9 mouse cellular contexts compared by ENCODE assay signal in the genomic region with DNA sequence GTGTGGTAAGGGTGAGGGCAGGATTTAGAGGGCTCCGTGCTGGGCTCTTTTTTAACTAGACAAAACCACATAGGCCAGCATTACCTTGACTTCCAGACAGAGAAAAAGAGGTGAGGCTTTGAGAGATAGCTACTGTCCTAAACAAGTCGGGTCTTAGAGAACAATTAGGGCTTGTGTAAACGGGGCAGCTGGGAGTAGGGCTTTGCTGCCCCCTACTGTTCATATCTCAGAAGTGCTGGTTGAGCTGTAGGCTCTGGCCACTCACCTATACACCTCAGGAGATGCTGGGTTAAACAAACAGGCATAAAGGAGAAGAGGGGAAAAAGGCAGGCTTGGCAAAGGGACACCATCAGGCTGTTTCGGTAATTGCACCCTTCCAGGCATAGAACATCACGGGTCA. TPM values are rescaled to one million over a fixed set of nuclear protein-coding genes. Genes with fewer than 3 reads are reported as not detected.
DNase-seq lines count a peak whose midpoint lies in the region; ATAC-seq and TF ChIP-seq lines count a peak whose summit lies in the region.
"Had no signal": no experiment of that assay in that cellular context is flagged by ENCODE, and none has a peak within 500 bp of the region (broad histone marks: within the 10 kb centered on the region; RNA-seq: fewer than 3 reads in every experiment).

No protein-coding gene starts in this region.

- no peak overlapping the region for H3K27ac ChIP-seq in kidney, adult 2 months (ENCODE audit: insufficient read depth, low read depth, low read length)
- peak overlapping the region; percentile 22; the same call in 1 of the 2 replicates for H3K27ac ChIP-seq in limb, embryonic 13.5 days
- H3K27ac ChIP-seq in midbrain, postnatal 0 days (ENCODE audit: low read depth, low read length), result no peak overlapping the region

- no peaks in the 10 kb centered on the region for H3K4me1 ChIP-seq in kidney, adult 2 months (ENCODE audit: control insufficient read depth, insufficient read depth, low read length)
- H3K4me1 ChIP-seq in limb, embryonic 13.5 days, result peaks cover 8% of the 10 kb centered on the region; the same call in 1 of the 2 replicates
- peaks cover 3% of the 10 kb centered on the region for H3K4me1 ChIP-seq in midbrain, postnatal 0 days (ENCODE audit: insufficient read depth, low read length)

- TF ChIP-seq POLR2A in kidney, adult 2 months (IDR thresholded peaks at IDR 0.05; ENCODE audit: low read depth, low read length), result no peak

- ATAC-seq in limb, embryonic 13.5 days (ENCODE audit: low FRiP score, low read depth), result peak; percentile 46; the same call in 1 of the 2 replicates
- ATAC-seq in midbrain, postnatal 0 days (ENCODE audit: low FRiP score), result peak; percentile 74

- no peaks in the 10 kb centered on the region for H3K36me3 ChIP-seq in kidney, adult 2 months (ENCODE audit: control insufficient read depth, insufficient read depth, low read length)
- H3K36me3 ChIP-seq in limb, embryonic 13.5 days, result peaks cover 10% of the 10 kb centered on the region; the same call in 1 of the 2 replicates
- H3K36me3 ChIP-seq in midbrain, postnatal 0 days (ENCODE audit: insufficient read depth, low read length), result no peaks in the 10 kb centered on the region

- no peak overlapping the region for H3K4me2 ChIP-seq in limb, embryonic 13.5 days (replicated peaks)
- H3K4me2 ChIP-seq in midbrain, postnatal 0 days (ENCODE audit: low read depth, low read length, poor library complexity, severe bottlenecking), result no peak overlapping the region

- 7% methylated on average over 5 of the region's 5 CpGs for WGBS in kidney, adult 2 months
- WGBS in limb, embryonic 13.5 days, result 2% methylated on average over 5 of the region's 5 CpGs
- WGBS in midbrain, postnatal 0 days, result 2% methylated on average over 5 of the region's 5 CpGs

- TF ChIP-seq CTCF in kidney, adult 2 months (conservative IDR thresholded peaks at IDR 0.05; ENCODE audit: insufficient read depth, insufficient read length, low read depth, low read length), result peak; percentile 91
- peak; percentile 88 for TF ChIP-seq CTCF in midbrain, postnatal 0 days (IDR thresholded peaks at IDR 0.05)

- H3K27me3 ChIP-seq in kidney, adult 2 months (replicated peaks; ENCODE audit: control insufficient read depth, insufficient read depth, low read length), result no peaks in the 10 kb centered on the region
- no peaks in the 10 kb centered on the region for H3K27me3 ChIP-seq in limb, embryonic 13.5 days
- H3K27me3 ChIP-seq in midbrain, postnatal 0 days (ENCODE audit: insufficient read depth, low read length), result no peaks in the 10 kb centered on the region

- DNase-seq in right cerebral cortex, adult 2 months (ENCODE audit: low spot score in 2 of 2), result peak; percentile 72 to 82
- DNase-seq in right cerebral cortex, postnatal 25 days, result no peak
- DNase-seq in cerebellum, adult 9-11 months, result peak; percentile 58
- DNase-seq in gastrocnemius, postnatal 10 days, result peak; percentile 41
- peak; percentile 61 for DNase-seq in kidney, adult 2 months
- DNase-seq in midbrain, postnatal 0 days (ENCODE audit: low spot score), result peak; percentile 78
- DNase-seq in testis, postnatal 10 days (ENCODE audit: low spot score), result peak; percentile 67

- no peak overlapping the region for H3K4me3 ChIP-seq in kidney, adult 2 months (ENCODE audit: insufficient read depth, low read depth, low read length)
- H3K4me3 ChIP-seq in limb, embryonic 13.5 days, result no peak overlapping the region
- no peak overlapping the region for H3K4me3 ChIP-seq in midbrain, postnatal 0 days (ENCODE audit: low read depth, low read length)
- H3K4me3 ChIP-seq: erythroblast, embryonic 14.5 days had no signal

- H3K9me3 ChIP-seq in limb, embryonic 13.5 days, result no peaks in the 10 kb centered on the region
- no peaks in the 10 kb centered on the region for H3K9me3 ChIP-seq in midbrain, postnatal 0 days (ENCODE audit: low read length)

- H3K9ac ChIP-seq in limb, embryonic 13.5 days, result no peak overlapping the region
- no peak overlapping the region for H3K9ac ChIP-seq in midbrain, postnatal 0 days (replicated peaks; ENCODE audit: low read length, poor library complexity, severe bottlenecking)

RNA-seq across cellular contexts. Expression of a gene that starts 34.3 kb away (rescaled TPM):
- 10 to 100 TPM; 20.2 to 24.2 TPM for total RNA-seq in gastrocnemius, postnatal 10 days (2021)
- polyA plus RNA-seq in kidney, adult 2 months (2012; rRNA removed), result 8.3 and 8.6 TPM in 2 replicates
- polyA plus RNA-seq in limb, embryonic 13.5 days (2015; fragmentation: Nextera tagmentation; extraction: Ambion mirVana), result 19.4 and 21.9 TPM in 2 replicates
- total RNA-seq in midbrain, postnatal 0 days (2014; rRNA removed), result 193 and 233 TPM in 2 replicates
- polyA plus RNA-seq in midbrain, postnatal 0 days (2015; fragmentation: Nextera tagmentation; extraction: Ambion mirVana), result 36.5 and 42.0 TPM in 2 replicates
